In genomic region chr2:163659431-163659830, GRCm38 (mm10) we compare ENCODE assay signal across 8 mouse cellular contexts. TPM values are rescaled to one million over a fixed set of nuclear protein-coding genes. Genes with fewer than 3 reads are reported as not detected.
A peak's percentile ranks its signal among the peaks of the same experiment; 100 is the strongest.
DNase-seq lines count a peak whose midpoint lies in the region; ATAC-seq and TF ChIP-seq lines count a peak whose summit lies in the region.

No protein-coding gene starts in this region.

- H3K4me2 ChIP-seq in limb, embryonic 13.5 days (replicated peaks): peak overlapping the region; percentile 59
- peak overlapping the region; percentile 81 for H3K4me2 ChIP-seq in stomach, embryonic 15.5 days

- 0 out of 2 replicates have a peak overlapping the region, but pooled peaks have one; percentile 82 for H3K9ac ChIP-seq in limb, embryonic 13.5 days
- H3K9ac ChIP-seq in stomach, embryonic 15.5 days: no peak overlapping the region

- WGBS in cerebellum, adult 2 months: 85% methylated on average over 12 of the region's 12 CpGs
- WGBS in limb, embryonic 13.5 days: 73% methylated on average over 12 of the region's 12 CpGs
- 76% methylated on average over 12 of the region's 12 CpGs for WGBS in stomach, embryonic 15.5 days

- H3K4me3 ChIP-seq in cerebellum, adult 2 months (replicated peaks; ENCODE audit: insufficient read depth, low read depth, low read length): peak overlapping the region; percentile 68
- H3K4me3 ChIP-seq in limb, embryonic 13.5 days: peak overlapping the region; percentile 84
- no peak overlapping the region; the same call in 1 of the 2 replicates for H3K4me3 ChIP-seq in stomach, embryonic 15.5 days (replicated peaks)

- ATAC-seq in limb, embryonic 13.5 days (ENCODE audit: low FRiP score, low read depth): no peak
- no peak for ATAC-seq in stomach, embryonic 15.5 days (ENCODE audit: insufficient read depth, low FRiP score, low read depth)

- no peak for TF ChIP-seq POLR2A in cerebellum, adult 2 months (IDR thresholded peaks at IDR 0.05; ENCODE audit: borderline replicate concordance, insufficient read depth, low read length)

- H3K27ac ChIP-seq in cerebellum, adult 2 months (ENCODE audit: insufficient read depth, low read length): no peak overlapping the region
- peak overlapping the region; percentile 45; the same call in 1 of the 2 replicates for H3K27ac ChIP-seq in limb, embryonic 13.5 days
- peak overlapping the region; percentile 36; the same call in 1 of the 2 replicates for H3K27ac ChIP-seq in stomach, embryonic 15.5 days

- H3K9me3 ChIP-seq in limb, embryonic 13.5 days: no peaks in the 10 kb centered on the region
- no peaks in the 10 kb centered on the region for H3K9me3 ChIP-seq in stomach, embryonic 15.5 days

- peaks cover 17% of the 10 kb centered on the region for H3K4me1 ChIP-seq in cerebellum, adult 2 months (ENCODE audit: control insufficient read depth, insufficient read depth, low read length)
- H3K4me1 ChIP-seq in limb, embryonic 13.5 days: peaks cover 30% of the 10 kb centered on the region
- peaks cover 13% of the 10 kb centered on the region; the same call in 1 of the 2 replicates for H3K4me1 ChIP-seq in stomach, embryonic 15.5 days

- no peak for DNase-seq in cerebellum, adult 2 months
- DNase-seq in cerebellum, postnatal 4 days (ENCODE audit: low spot score in 2 of 2): no peak
- peak; percentile 51 to 58 for DNase-seq in spleen, postnatal 36 days (ENCODE audit: low spot score in 2 of 2)
- no peak for DNase-seq in spleen, adult 12 weeks (ENCODE audit: low spot score)
- DNase-seq in urinary bladder, adult 2 months (ENCODE audit: low spot score): no peak
- no peak for DNase-seq in right cerebral cortex, postnatal 10 days (ENCODE audit: low spot score in 2 of 2)

- no peaks in the 10 kb centered on the region for H3K27me3 ChIP-seq in cerebellum, adult 2 months (ENCODE audit: control insufficient read depth, insufficient read depth, low read length)
- no peaks in the 10 kb centered on the region for H3K27me3 ChIP-seq in limb, embryonic 13.5 days
- no peaks in the 10 kb centered on the region for H3K27me3 ChIP-seq in stomach, embryonic 15.5 days (replicated peaks)

- no peak for TF ChIP-seq CTCF in cerebellum, adult 2 months (IDR thresholded peaks at IDR 0.05; ENCODE audit: borderline replicate concordance, insufficient read depth, low read depth, low read length)

- no peaks in the 10 kb centered on the region; the same call in 1 of the 2 replicates for H3K36me3 ChIP-seq in limb, embryonic 13.5 days
- no peaks in the 10 kb centered on the region for H3K36me3 ChIP-seq in stomach, embryonic 15.5 days

RNA-seq across cellular contexts. Expression of gene Pkig, which starts 1.2 kb away (rescaled TPM):
- 49.6 and 57.4 TPM in 2 replicates for polyA plus RNA-seq in cerebellum, adult 2 months (2012; rRNA removed)
- 131 and 134 TPM in 2 replicates for polyA plus RNA-seq in limb, embryonic 13.5 days (2015; fragmentation: Nextera tagmentation; extraction: Ambion mirVana)
- 105 and 117 TPM in 2 replicates for polyA plus RNA-seq in stomach, embryonic 15.5 days (2015; fragmentation: Nextera tagmentation; extraction: Ambion mirVana)
- polyA plus RNA-seq in urinary bladder, adult 2 months (2012; rRNA removed): 83.9 and 114 TPM in 2 replicates

RNA-seq across cellular contexts. Expression of gene Serinc3, which starts 14.5 kb away (rescaled TPM):
- 162 and 179 TPM in 2 replicates for polyA plus RNA-seq in cerebellum, adult 2 months (2012; rRNA removed)
- 27.8 and 31.2 TPM in 2 replicates for polyA plus RNA-seq in limb, embryonic 13.5 days (2015; fragmentation: Nextera tagmentation; extraction: Ambion mirVana)
- 46.3 and 49.1 TPM in 2 replicates for polyA plus RNA-seq in stomach, embryonic 15.5 days (2015; fragmentation: Nextera tagmentation; extraction: Ambion mirVana)
- polyA plus RNA-seq in urinary bladder, adult 2 months (2012; rRNA removed): 321 and 344 TPM in 2 replicates

RNA-seq across cellular contexts. Expression of gene Ttpal, which starts 57.3 kb away (rescaled TPM):
- polyA plus RNA-seq in cerebellum, adult 2 months (2012; rRNA removed): 23.7 and 28.0 TPM in 2 replicates
- polyA plus RNA-seq in limb, embryonic 13.5 days (2015; fragmentation: Nextera tagmentation; extraction: Ambion mirVana): 40.9 and 45.1 TPM in 2 replicates
- polyA plus RNA-seq in stomach, embryonic 15.5 days (2015; fragmentation: Nextera tagmentation; extraction: Ambion mirVana): 26.2 and 26.9 TPM in 2 replicates
- polyA plus RNA-seq in urinary bladder, adult 2 months (2012; rRNA removed): 22.0 and 22.9 TPM in 2 replicates

Comparison
In these comparisons a context has a peak if more than half of its experiments do, and no peak if none do; other contexts are left out.
1. DNase-seq: peak in spleen, postnatal 36 days (2 of 2); none in cerebellum, adult 2 months (0 of 2), cerebellum, postnatal 4 days (0 of 2), spleen, adult 12 weeks (single experiment), urinary bladder, adult 2 months (single experiment) and right cerebral cortex, postnatal 10 days (0 of 2).